Comparison of ENCODE assay signal across 10 mouse cellular contexts in the genomic region with DNA sequence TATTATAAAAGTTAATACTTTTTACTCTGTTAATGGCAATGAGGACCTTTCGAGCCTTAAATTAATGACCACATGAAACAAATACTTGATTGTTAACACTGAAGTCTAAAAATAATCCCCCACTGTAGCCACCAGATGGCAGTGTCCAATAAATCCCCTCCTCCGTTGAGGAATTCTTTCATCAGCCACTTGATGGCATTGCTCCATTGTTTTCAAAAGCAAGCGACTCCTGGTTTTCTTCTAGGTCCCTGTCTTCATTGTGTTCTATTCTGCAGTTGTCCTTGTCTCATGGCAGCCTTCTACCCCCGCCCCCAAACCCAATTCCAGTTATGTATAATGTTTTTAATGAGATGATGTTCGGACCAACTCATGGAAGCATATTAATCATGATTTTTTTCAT.
DNase-seq lines count a peak whose midpoint lies in the region; ATAC-seq lines count a peak whose summit lies in the region.
"Had no signal": no experiment of that assay in that cellular context is flagged by ENCODE, and none has a peak within 500 bp of the region (broad histone marks: within the 10 kb centered on the region; RNA-seq: fewer than 3 reads in every experiment).

No protein-coding gene starts in this region.

- H3K27ac ChIP-seq in hindbrain, embryonic 13.5 days, result no peak overlapping the region
- no peak overlapping the region for H3K27ac ChIP-seq in limb, embryonic 13.5 days
- H3K27ac ChIP-seq: embryonic facial prominence, embryonic 12.5 days; lung, embryonic 15.5 days had no signal

- no peaks in the 10 kb centered on the region for H3K36me3 ChIP-seq in hindbrain, embryonic 13.5 days
- no peaks in the 10 kb centered on the region for H3K36me3 ChIP-seq in limb, embryonic 13.5 days
- H3K36me3 ChIP-seq: embryonic facial prominence, embryonic 12.5 days; lung, embryonic 15.5 days had no signal

- no peaks in the 10 kb centered on the region for H3K27me3 ChIP-seq in hindbrain, embryonic 13.5 days
- H3K27me3 ChIP-seq in limb, embryonic 13.5 days, result no peaks in the 10 kb centered on the region
- H3K27me3 ChIP-seq: embryonic facial prominence, embryonic 12.5 days; lung, embryonic 15.5 days had no signal

- WGBS in hindbrain, embryonic 13.5 days, result 16% methylated on average over 5 of the region's 5 CpGs
- 15% methylated on average over 5 of the region's 5 CpGs for WGBS in limb, embryonic 13.5 days

- DNase-seq in layer of hippocampus, adult 11-12 months (ENCODE audit: low spot score), result peak; percentile 52
- DNase-seq in layer of hippocampus, adult 9-11 months, result no peak
- peak; percentile 75 for DNase-seq in ZHBTc4 (ENCODE audit: low read depth, low spot score)
- DNase-seq in embryo, embryonic 10.5 days (ENCODE audit: low spot score), result peak; percentile 88
- DNase-seq in retina, embryonic 14.5 days (ENCODE audit: low spot score), result peak; percentile 93
- DNase-seq in spleen, postnatal 36 days (ENCODE audit: low spot score in 2 of 2), result no peak

- no peaks in the 10 kb centered on the region for H3K4me1 ChIP-seq in hindbrain, embryonic 13.5 days (replicated peaks)
- no peaks in the 10 kb centered on the region for H3K4me1 ChIP-seq in limb, embryonic 13.5 days
- H3K4me1 ChIP-seq: embryonic facial prominence, embryonic 12.5 days had no signal

- no peak overlapping the region for H3K9ac ChIP-seq in hindbrain, embryonic 13.5 days
- no peak overlapping the region for H3K9ac ChIP-seq in limb, embryonic 13.5 days
- H3K9ac ChIP-seq: embryonic facial prominence, embryonic 12.5 days; lung, embryonic 15.5 days had no signal

- H3K4me3 ChIP-seq in hindbrain, embryonic 13.5 days, result no peak overlapping the region
- H3K4me3 ChIP-seq in limb, embryonic 13.5 days, result no peak overlapping the region
- H3K4me3 ChIP-seq: embryonic facial prominence, embryonic 12.5 days; lung, embryonic 15.5 days had no signal

- H3K9me3 ChIP-seq in hindbrain, embryonic 13.5 days, result no peaks in the 10 kb centered on the region
- no peaks in the 10 kb centered on the region for H3K9me3 ChIP-seq in limb, embryonic 13.5 days
- H3K9me3 ChIP-seq: embryonic facial prominence, embryonic 12.5 days; lung, embryonic 15.5 days had no signal

- H3K4me2 ChIP-seq in hindbrain, embryonic 13.5 days, result no peak overlapping the region
- no peak overlapping the region for H3K4me2 ChIP-seq in limb, embryonic 13.5 days (replicated peaks)
- H3K4me2 ChIP-seq: embryonic facial prominence, embryonic 12.5 days; lung, embryonic 15.5 days had no signal

- ATAC-seq in hindbrain, embryonic 13.5 days (ENCODE audit: low FRiP score), result 0 out of 2 replicates have a peak, but pooled peaks have one; percentile 57
- ATAC-seq in limb, embryonic 13.5 days (ENCODE audit: low FRiP score, low read depth), result peak; percentile 61; the same call in 1 of the 2 replicates

Comparison
In these comparisons a context has a peak if more than half of its experiments do, and no peak if none do; other contexts are left out.
1. DNase-seq: peak in layer of hippocampus, adult 11-12 months (single experiment), ZHBTc4 (single experiment), embryo, embryonic 10.5 days (single experiment) and retina, embryonic 14.5 days (single experiment); none in layer of hippocampus, adult 9-11 months (single experiment) and spleen, postnatal 36 days (0 of 2).